Mouse (Mus musculus): Measurements from ENCODE around the gene Sphkap. TPM values are rescaled to one million over a fixed set of nuclear protein-coding genes. Genes with fewer than 3 reads are reported as not detected.

Sphkap gene
- 0.43 TPM in 1 of 3 replicates, not detected in the others for total RNA-seq (2017)

GRCm38 (mm10) chr1:83408021-83408464 lies at the start of gene Sphkap:
Sphkap (minus strand) TSS chr1:83408200.
- ATAC-seq (replicated peaks; ENCODE audit: insufficient number of reproducible peaks, low FRiP score, low TSS enrichment, poor library complexity, severe bottlenecking): no peak

- ATAC-seq (replicated peaks; ENCODE audit: insufficient number of reproducible peaks, low FRiP score, low TSS enrichment, poor library complexity, severe bottlenecking): no peak
Observed at GRCm38 (mm10) chr1:83451291-83451690, 43.3 kb upstream of the Sphkap start.

GRCm38 (mm10) chr1:83440422-83440821 lies 32.4 kb upstream of the Sphkap start:
- ATAC-seq (replicated peaks; ENCODE audit: insufficient number of reproducible peaks, low FRiP score, low TSS enrichment, poor library complexity, severe bottlenecking): no peak

DNA sequence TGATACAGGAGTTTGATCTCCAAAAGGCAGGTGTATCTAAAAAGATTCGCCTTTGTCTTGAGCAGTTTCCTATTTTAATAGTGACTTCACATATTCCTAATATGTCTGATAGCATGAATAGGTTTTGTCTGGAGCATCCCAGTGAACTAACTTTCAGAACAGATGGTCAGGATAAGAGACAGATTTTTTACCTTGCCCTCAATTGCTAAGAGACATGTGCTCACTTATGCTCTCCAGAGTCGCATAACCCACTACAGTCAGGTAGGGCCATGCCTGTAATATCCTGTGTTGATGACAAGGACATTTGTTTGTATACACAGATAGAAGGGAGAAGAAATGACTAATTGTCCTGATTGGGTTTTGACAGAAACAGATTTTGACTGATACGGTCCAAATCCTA lies 25.9 kb upstream of the Sphkap start:
- ATAC-seq (replicated peaks; ENCODE audit: insufficient number of reproducible peaks, low FRiP score, low TSS enrichment, poor library complexity, severe bottlenecking): no peak

DNA sequence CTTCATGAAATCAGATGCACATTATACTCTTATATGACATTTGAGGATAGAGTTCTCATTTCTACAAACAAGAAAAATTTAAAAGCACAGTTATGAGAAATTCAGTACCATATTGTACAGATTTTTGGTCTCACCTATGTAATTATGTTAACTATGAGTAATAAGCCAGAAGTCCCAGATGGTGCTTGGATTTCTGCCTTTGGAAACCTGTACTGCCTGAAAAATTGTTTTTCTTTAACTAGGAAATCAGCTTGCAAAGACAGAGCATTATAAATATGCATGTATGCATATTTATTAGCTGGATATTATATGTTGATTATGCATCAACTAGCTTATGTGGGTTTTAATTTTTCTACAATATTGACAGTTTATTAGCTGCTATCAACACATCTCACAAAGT lies 21.9 kb upstream of the Sphkap start:
- ATAC-seq (replicated peaks; ENCODE audit: insufficient number of reproducible peaks, low FRiP score, low TSS enrichment, poor library complexity, severe bottlenecking): no peak

DNA sequence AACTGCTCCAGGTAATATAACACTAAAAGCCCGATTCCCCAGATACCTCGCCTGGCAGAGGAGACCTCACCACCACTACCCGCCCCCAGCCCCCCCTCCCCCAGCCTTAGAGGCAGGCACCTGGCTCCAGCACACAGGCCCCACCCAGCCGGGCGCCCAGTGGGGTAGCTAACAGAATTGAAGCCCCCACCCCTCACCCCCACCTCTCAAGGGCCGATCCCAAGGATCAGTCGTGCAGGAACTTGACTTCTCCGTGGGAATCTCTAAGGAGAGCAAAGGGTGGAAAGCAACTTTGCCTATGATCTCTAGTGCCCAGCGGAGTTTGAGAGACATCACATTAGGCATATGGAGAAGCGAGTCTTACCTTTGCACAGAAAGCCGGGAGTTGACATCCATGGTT lies 384 bp downstream of the Sphkap start:
- no peak for ATAC-seq (replicated peaks; ENCODE audit: insufficient number of reproducible peaks, low FRiP score, low TSS enrichment, poor library complexity, severe bottlenecking)

DNA sequence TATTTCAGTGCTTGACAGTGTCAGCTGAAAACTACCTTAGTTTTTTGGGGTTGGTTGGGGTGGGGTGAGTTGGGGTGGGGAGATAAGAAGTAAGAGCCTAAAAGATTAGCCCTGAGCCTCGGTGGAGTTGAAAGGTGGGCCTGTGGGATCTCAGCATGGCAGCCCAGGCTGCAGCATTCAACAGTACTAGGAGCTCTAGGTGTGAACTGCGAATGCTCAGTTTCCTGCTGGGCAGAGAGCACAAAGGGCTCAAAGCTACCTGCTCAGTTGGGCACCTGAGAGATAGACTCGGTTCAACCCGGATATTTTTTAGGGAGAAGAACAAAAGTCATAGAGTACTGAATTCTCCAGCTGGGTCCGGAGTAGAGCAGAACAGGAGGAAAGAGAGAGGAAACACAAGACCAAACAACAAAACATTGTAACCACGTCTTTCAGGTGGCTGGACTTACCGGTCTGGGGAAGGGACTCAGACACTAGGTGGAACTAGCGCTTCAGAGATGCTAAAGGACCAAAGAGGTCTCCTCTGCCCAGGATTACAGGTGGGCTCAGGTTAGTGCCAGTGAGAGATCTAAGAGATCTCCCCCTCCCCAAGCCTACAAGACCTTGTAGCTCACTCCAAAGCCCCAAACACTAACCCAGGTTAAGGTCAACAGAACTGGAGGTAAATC lies 984 bp downstream of the Sphkap start:
- ATAC-seq (replicated peaks; ENCODE audit: insufficient number of reproducible peaks, low FRiP score, low TSS enrichment, poor library complexity, severe bottlenecking): no peak

GRCm38 (mm10) chr1:83401079-83401478 lies 6.9 kb downstream of the Sphkap start:
- no peak for ATAC-seq (replicated peaks; ENCODE audit: insufficient number of reproducible peaks, low FRiP score, low TSS enrichment, poor library complexity, severe bottlenecking)

GRCm38 (mm10) chr1:83396284-83396683 lies 11.7 kb downstream of the Sphkap start:
- ATAC-seq (replicated peaks; ENCODE audit: insufficient number of reproducible peaks, low FRiP score, low TSS enrichment, poor library complexity, severe bottlenecking): no peak

DNA sequence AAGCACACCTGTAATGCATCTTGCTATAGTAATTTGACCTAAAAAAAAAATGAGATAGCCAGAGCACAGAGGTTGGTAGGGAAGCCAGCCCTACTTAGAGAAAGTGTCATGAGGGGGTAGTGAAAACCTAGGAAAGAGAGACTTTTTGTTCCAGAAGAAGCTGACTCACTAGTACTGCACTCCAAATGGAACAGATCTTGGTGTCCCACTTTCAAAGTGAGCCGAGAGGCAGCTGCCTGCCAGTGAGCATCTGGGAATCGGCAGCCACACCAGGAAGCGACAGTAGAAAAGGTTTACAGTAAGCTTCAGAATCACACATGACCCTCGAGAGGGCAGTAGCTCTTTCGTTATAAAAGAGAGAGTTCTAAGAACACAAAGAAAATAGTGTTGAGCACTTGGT lies 12.4 kb downstream of the Sphkap start:
- no peak for ATAC-seq (replicated peaks; ENCODE audit: insufficient number of reproducible peaks, low FRiP score, low TSS enrichment, poor library complexity, severe bottlenecking)

DNA sequence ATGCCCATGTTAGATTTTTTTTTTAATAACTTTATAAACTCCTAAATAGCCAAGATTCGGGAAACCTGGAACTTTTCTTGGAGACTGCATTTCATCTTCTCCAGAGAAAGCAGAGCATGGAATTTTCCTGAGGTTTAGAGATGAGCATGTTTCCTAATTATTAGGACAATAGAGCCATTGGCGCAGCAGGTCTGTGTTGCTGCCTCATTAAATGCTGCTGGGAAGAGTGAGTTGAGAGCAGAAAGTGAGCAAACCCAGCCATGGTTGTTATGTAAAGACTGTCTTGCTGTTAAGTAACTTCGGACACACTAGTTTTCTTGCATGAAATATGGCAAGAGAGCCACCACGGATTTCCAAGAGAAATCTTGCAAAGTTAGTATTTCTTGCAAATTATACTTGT lies 18.6 kb downstream of the Sphkap start:
- no peak for ATAC-seq (replicated peaks; ENCODE audit: insufficient number of reproducible peaks, low FRiP score, low TSS enrichment, poor library complexity, severe bottlenecking)

DNA sequence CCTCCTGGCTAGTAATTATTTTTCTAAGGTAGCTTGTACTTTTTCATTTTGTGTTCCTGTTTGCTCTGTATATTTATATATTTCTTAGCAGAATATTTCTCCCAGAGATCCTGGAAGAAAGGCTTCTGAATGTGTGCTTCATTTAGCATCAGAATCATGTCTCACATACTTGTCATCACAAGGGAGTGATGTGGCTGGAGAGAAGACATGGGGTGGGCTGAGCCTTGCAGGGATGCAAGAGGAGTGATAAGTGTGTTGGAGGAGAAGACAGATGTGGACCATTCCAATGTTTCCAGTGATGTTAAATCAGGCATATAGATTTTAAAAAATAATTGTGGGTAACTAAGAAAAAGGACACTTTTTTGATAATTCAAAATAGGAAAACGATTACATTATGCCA lies 30.6 kb downstream of the Sphkap start:
- ATAC-seq (replicated peaks; ENCODE audit: insufficient number of reproducible peaks, low FRiP score, low TSS enrichment, poor library complexity, severe bottlenecking): no peak

GRCm38 (mm10) chr1:83366456-83366855 lies 41.5 kb downstream of the Sphkap start:
- no peak for ATAC-seq (replicated peaks; ENCODE audit: insufficient number of reproducible peaks, low FRiP score, low TSS enrichment, poor library complexity, severe bottlenecking)

DNA sequence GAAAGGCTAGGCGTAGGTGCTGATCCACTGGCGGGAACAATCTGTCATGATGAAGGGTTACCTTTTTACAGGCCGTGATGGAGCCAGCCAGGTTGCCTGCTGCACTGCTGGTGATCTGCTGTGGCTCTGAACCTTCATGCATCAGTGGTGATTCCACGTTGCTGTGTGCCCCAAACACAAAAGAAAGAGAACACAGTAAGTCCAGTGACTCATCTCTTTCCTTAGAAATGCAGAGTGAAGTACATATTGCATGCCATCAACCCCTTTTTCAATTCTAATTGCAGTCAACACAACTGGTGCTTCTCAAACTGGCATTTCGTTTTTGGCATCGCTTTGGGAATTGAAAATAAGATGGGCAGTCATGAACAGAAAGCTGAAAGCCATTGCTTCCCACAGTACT lies 45.8 kb downstream of the Sphkap start:
- ATAC-seq (replicated peaks; ENCODE audit: insufficient number of reproducible peaks, low FRiP score, low TSS enrichment, poor library complexity, severe bottlenecking): no peak

- ATAC-seq (replicated peaks; ENCODE audit: insufficient number of reproducible peaks, low FRiP score, low TSS enrichment, poor library complexity, severe bottlenecking): no peak
Observed at GRCm38 (mm10) chr1:83346453-83346852, 61.5 kb downstream of the Sphkap start.

GRCm38 (mm10) chr1:83345572-83345971 lies 62.4 kb downstream of the Sphkap start:
- ATAC-seq (replicated peaks; ENCODE audit: insufficient number of reproducible peaks, low FRiP score, low TSS enrichment, poor library complexity, severe bottlenecking): no peak

- ATAC-seq (replicated peaks; ENCODE audit: insufficient number of reproducible peaks, low FRiP score, low TSS enrichment, poor library complexity, severe bottlenecking): no peak
Observed at GRCm38 (mm10) chr1:83345069-83345468, 62.9 kb downstream of the Sphkap start.

DNA sequence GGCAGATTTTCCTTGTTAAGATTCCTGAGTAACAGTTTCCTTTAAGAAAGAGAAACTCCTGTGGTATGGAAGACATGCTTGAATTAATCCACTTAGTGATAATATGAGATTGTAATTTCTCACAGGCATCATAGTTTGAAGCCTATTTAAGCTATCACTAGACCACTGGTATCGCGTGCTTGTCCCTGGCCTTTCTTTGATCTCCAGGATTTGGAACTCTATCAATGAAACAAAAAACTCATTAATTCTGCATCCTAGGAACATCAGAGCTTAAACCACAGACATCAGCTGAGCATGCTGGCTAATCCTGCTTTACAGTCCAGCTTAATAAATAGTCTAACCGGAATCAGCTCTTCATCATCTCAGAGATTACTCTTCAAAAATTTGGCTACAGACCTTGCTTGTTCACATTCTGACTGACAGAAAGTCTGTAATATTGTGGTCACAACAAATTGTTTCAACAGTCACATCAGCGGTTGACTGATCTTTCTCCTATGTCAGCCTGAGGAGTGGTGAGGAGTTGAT lies 65.2 kb downstream of the Sphkap start:
- ATAC-seq (replicated peaks; ENCODE audit: insufficient number of reproducible peaks, low FRiP score, low TSS enrichment, poor library complexity, severe bottlenecking): no peak

DNA sequence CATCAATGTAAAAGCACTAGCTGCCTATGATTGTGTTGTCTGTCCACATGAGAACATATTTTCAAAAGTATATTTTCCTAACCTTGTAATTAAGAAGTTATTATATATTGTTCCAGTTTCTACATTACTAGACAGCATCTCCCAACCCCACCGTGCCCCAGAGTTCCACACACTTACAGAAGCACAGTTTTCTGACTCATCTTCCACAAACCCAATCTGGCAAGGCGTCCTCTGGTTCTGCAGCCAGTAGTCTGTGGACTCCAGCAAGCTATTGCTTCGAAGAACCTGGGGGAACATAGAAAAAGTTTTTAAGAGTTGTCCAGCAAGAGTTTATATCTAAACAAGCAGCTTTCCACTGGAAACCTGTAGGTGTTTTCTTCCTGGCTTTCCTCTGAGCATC lies 68.6 kb downstream of the Sphkap start:
- ATAC-seq (replicated peaks; ENCODE audit: insufficient number of reproducible peaks, low FRiP score, low TSS enrichment, poor library complexity, severe bottlenecking): no peak

- no peak for ATAC-seq (replicated peaks; ENCODE audit: insufficient number of reproducible peaks, low FRiP score, low TSS enrichment, poor library complexity, severe bottlenecking)
Observed at GRCm38 (mm10) chr1:83316917-83317316, 91.1 kb downstream of the Sphkap start.

GRCm38 (mm10) chr1:83315146-83315545 lies 92.9 kb downstream of the Sphkap start:
- ATAC-seq (replicated peaks; ENCODE audit: insufficient number of reproducible peaks, low FRiP score, low TSS enrichment, poor library complexity, severe bottlenecking): no peak
